Mouse (Mus musculus): Measurements from ENCODE around the gene Zbtb42.

The Zbtb42 gene

GRCm38 (mm10) chr12:112678555-112679026 is at the start of gene Zbtb42:
TSS of gene Zbtb42 (plus strand) at chr12:112678828.
- DNase-seq (ENCODE audit: low read depth) = no peak

- peak; percentile 84 for DNase-seq (ENCODE audit: low read depth)
Measured at GRCm38 (mm10) chr12:112628928-112629721, 49.5 kb upstream of the Zbtb42 start.

GRCm38 (mm10) chr12:112630029-112630428 is 48.6 kb upstream of the Zbtb42 start:
- DNase-seq (ENCODE audit: low read depth) = no peak

GRCm38 (mm10) chr12:112630796-112631195 is 47.8 kb upstream of the Zbtb42 start:
- no peak for DNase-seq (ENCODE audit: low read depth)

GRCm38 (mm10) chr12:112631472-112631871 is 47.2 kb upstream of the Zbtb42 start:
- no peak for DNase-seq (ENCODE audit: low read depth)

GRCm38 (mm10) chr12:112632084-112632777 is 46.4 kb upstream of the Zbtb42 start:
- DNase-seq (ENCODE audit: low read depth) = no peak

GRCm38 (mm10) chr12:112632907-112633306 is 45.7 kb upstream of the Zbtb42 start:
- DNase-seq (ENCODE audit: low read depth) = no peak

- DNase-seq (ENCODE audit: low read depth) = no peak
Measured at GRCm38 (mm10) chr12:112633686-112634085, 44.9 kb upstream of the Zbtb42 start.

GRCm38 (mm10) chr12:112639526-112639925 is 39.1 kb upstream of the Zbtb42 start:
- no peak for DNase-seq (ENCODE audit: low read depth)

GRCm38 (mm10) chr12:112643126-112643525 is 35.5 kb upstream of the Zbtb42 start:
- DNase-seq (ENCODE audit: low read depth) = no peak

- peak; percentile 96 for DNase-seq (ENCODE audit: low read depth)
Measured at GRCm38 (mm10) chr12:112644180-112644854, 34.3 kb upstream of the Zbtb42 start, which contains the start of gene Siva1. TSS of gene Siva1 (plus strand) at chr12:112644679.

- no peak for DNase-seq (ENCODE audit: low read depth)
Measured at GRCm38 (mm10) chr12:112644855-112645506, 33.6 kb upstream of the Zbtb42 start.

GRCm38 (mm10) chr12:112646139-112646538 is 32.5 kb upstream of the Zbtb42 start:
- DNase-seq (ENCODE audit: low read depth) = no peak

GRCm38 (mm10) chr12:112648081-112648480 is 30.5 kb upstream of the Zbtb42 start:
- no peak for DNase-seq (ENCODE audit: low read depth)

- no peak for DNase-seq (ENCODE audit: low read depth)
Measured at GRCm38 (mm10) chr12:112651778-112652439, 26.7 kb upstream of the Zbtb42 start.

- DNase-seq (ENCODE audit: low read depth) = no peak
Measured at GRCm38 (mm10) chr12:112653157-112653824, 25.3 kb upstream of the Zbtb42 start.

GRCm38 (mm10) chr12:112654076-112654475 is 24.6 kb upstream of the Zbtb42 start:
- no peak for DNase-seq (ENCODE audit: low read depth)

GRCm38 (mm10) chr12:112658619-112659018 is 20.0 kb upstream of the Zbtb42 start:
- no peak for DNase-seq (ENCODE audit: low read depth)

GRCm38 (mm10) chr12:112659109-112659508 is 19.5 kb upstream of the Zbtb42 start:
- no peak for DNase-seq (ENCODE audit: low read depth)

- no peak for DNase-seq (ENCODE audit: low read depth)
Measured at GRCm38 (mm10) chr12:112660576-112661326, 17.9 kb upstream of the Zbtb42 start.

All from fibroblast of lung, adult 2 months (primary cell).